Mouse (Mus musculus) G1E (cell line): ENCODE results near the gene Dcst2. TPM values are rescaled to one million over a fixed set of nuclear protein-coding genes. Genes with fewer than 3 reads are reported as not detected.
A peak's percentile ranks its signal among the peaks of the same experiment; 100 is the strongest.

ENCODE experiments used
- ATAC-seq: 2 replicates; pipeline ENCODE4 v1.8.0; 2016; ENCODE audit warnings: mild to moderate bottlenecking; ENCODE audit not compliant: insufficient number of reproducible peaks, poor library complexity, low FRiP score, severe bottlenecking; ENCODE audit errors: extremely low read depth
- DNase-seq: peaks from one replicate; pipeline ENCODE4 v3.0.0; 2012; ENCODE audit warnings: low spot score
- H3K27me3 ChIP-seq: 2 replicates; pipeline ENCODE4 v1.6.1; 2012; ENCODE audit warnings: mild to moderate bottlenecking, low read length, inconsistent platforms; ENCODE audit not compliant: insufficient read depth
- H3K36me3 ChIP-seq: replicated peaks from 2 replicates; pipeline ENCODE3; 2012; ENCODE audit warnings: mild to moderate bottlenecking, inconsistent platforms
- H3K4me1 ChIP-seq: 2 replicates; pipeline ENCODE4 v1.6.1; 2012; ENCODE audit warnings: low read depth, low read length, inconsistent platforms, mixed read lengths; ENCODE audit not compliant: insufficient read depth
- H3K4me3 ChIP-seq: 2 replicates; pipeline ENCODE4 v1.5.1; 2012; ENCODE audit warnings: low read depth, mild to moderate bottlenecking, inconsistent platforms, low read length, moderate library complexity, mixed read lengths
- H3K9me3 ChIP-seq: replicated peaks from 2 replicates; pipeline ENCODE4 v1.6.1; 2012; ENCODE audit warnings: inconsistent platforms
- CTCF ChIP-seq: IDR thresholded peaks from 2 replicates; pipeline ENCODE4 v1.5.1; 2012; ENCODE audit warnings: low read depth, low read length, inconsistent platforms, mixed read lengths
- GATA1 ChIP-seq: IDR thresholded peaks from 2 replicates; pipeline ENCODE4 v1.6.1; 2012; ENCODE audit warnings: borderline replicate concordance, low read length, inconsistent platforms, mixed read lengths
- GATA2 ChIP-seq: IDR thresholded peaks from 2 replicates; pipeline ENCODE4 v1.6.1; 2012; ENCODE audit warnings: low read depth, low read length, inconsistent platforms, borderline replicate concordance
- POLR2AphosphoS5 ChIP-seq: IDR thresholded peaks from 2 replicates; pipeline ENCODE4 v1.6.1; 2012; ENCODE audit warnings: low read depth, low read length, inconsistent platforms; ENCODE audit not compliant: insufficient replicate concordance
- TAL1 ChIP-seq: conservative IDR thresholded peaks from 2 replicates; pipeline ENCODE4 v1.6.1; 2012; ENCODE audit warnings: low read depth, low read length, inconsistent platforms, mixed read lengths
- polyA plus RNA-seq: library from polyadenylated mRNA; stranded (reverse); fragments of >175 nt; gene quantifications from 2 replicates; pipeline ENCODE4 v1.2.3, GENCODE M21; 2012
- total RNA-seq, 2 experiments: library from RNA; stranded (forward) in 1 of 2; stranded (reverse) in 1 of 2; fragments of 200-1000 nt in 1 of 2; fragments of >200 nt in 1 of 2; fragmentation: Nextera tagmentation in 1 of 2; gene quantifications; 2 replicates each; pipeline ENCODE4 v1.2.3; 2014 to 2017

The Dcst2 gene
- total and polyA plus RNA-seq, 3 experiments = not detected

DNA sequence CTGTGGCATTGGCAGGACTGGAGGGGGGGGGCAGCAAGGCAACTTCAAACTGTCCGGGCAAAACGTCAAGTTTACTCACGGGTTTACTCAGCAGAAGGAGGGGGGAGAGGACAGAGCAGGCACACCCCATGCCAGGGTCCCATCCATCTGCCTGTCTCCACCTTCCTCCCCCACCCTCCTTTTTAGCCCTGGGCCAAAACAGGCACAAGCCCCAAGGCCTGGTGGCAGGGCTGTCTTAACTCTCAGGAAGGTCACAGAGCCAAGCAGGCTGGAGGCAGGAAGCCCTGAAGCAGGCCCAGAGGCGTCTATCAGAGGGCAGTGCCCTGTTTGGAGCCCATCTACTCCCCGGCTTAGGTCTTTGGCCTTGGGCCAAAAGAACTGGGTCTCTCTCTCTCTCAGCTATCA, 28.3 kb downstream of the Dcst2 start:
- H3K9me3 ChIP-seq = no peaks in the 10 kb centered on the region
- no peak for ATAC-seq
- DNase-seq = no peak
- H3K4me3 ChIP-seq = no peak overlapping the region; the same call in 1 of the 2 replicates
- no peaks in the 10 kb centered on the region for H3K27me3 ChIP-seq
- peaks cover 60% of the 10 kb centered on the region for H3K36me3 ChIP-seq
- H3K4me1 ChIP-seq = peaks cover 90% of the 10 kb centered on the region
- TF ChIP-seq GATA2 = no peak
- no peak for TF ChIP-seq POLR2AphosphoS5
- no peak for TF ChIP-seq TAL1
- TF ChIP-seq GATA1 = no peak
- TF ChIP-seq CTCF = no peak

- ATAC-seq = no peak
- Histone ChIP-seq H3K27me3 (no peaks in the 10 kb centered on the region), H3K4me1 (peaks cover 90% of the 10 kb centered on the region), H3K4me3 (peak overlapping the region; percentile 83), H3K9me3 (no peaks in the 10 kb centered on the region), H3K36me3 (peaks cover 51% of the 10 kb centered on the region)
- DNase-seq = no peak
- TF ChIP-seq TAL1 (no peak), POLR2AphosphoS5 (no peak)
These were observed 29.2 kb downstream of the Dcst2 start for GRCm38 (mm10) chr3:89390699-89391662.

DNA sequence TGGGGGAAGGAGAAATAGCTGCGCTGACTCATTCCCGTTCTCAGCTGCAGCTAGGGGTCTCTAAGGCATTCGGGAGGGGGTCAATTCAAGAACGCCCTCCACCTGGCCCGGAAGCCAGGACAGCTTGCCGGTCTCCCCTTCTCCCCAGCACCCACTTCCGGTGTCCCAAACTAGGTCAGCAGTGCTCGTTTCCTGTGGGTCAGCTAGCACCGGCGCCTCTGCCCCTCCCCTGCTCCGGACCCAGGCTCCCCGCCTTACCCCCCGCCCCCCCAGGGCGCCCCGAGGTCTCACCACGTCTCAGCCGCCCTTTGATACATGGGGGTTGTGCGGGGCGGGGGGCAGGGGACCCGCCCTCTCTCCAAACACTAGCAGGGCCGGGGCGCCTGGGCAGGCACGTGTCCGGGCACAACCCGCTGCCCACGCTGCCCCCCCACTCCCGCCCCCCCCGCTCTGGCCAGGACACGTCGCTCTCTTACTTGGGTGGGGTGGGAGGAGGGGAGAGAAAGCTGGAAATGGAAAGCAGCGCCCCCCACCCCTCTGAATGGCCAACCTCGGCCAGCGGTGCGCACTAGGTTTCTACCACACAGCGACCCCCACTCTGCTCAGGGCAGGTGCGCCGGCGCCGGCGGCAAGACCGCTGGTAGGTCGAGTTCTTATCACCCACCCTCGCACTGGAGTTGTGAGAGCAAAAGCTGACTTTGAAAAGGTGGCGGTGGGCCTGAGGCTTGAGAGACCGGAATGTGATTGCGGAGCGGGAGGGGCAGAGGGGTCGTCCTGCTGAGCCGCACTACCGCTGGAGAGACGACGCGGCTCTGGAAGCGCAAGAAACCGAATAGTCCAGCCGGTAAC, 30.1 kb downstream of the Dcst2 start:
- Histone ChIP-seq H3K27me3 (no peaks in the 10 kb centered on the region), H3K9me3 (no peaks in the 10 kb centered on the region), H3K4me3 (peak overlapping the region; percentile 83), H3K4me1 (peaks cover 90% of the 10 kb centered on the region), H3K36me3 (peaks cover 42% of the 10 kb centered on the region)
- peak; percentile 37 for DNase-seq
- TF ChIP-seq GATA1 (no peak), TAL1 (no peak), POLR2AphosphoS5 (no peak), CTCF (no peak), GATA2 (no peak)
- ATAC-seq = no peak

GRCm38 (mm10) chr3:89392871-89393311, 31.1 kb downstream of the Dcst2 start:
- peak overlapping the region; percentile 83 for H3K4me3 ChIP-seq
- H3K36me3 ChIP-seq = peaks cover 33% of the 10 kb centered on the region
- DNase-seq (no peak), ATAC-seq (no peak)
- TF ChIP-seq GATA2 (no peak), POLR2AphosphoS5 (no peak), CTCF (no peak), GATA1 (no peak), TAL1 (no peak)
- peaks cover 82% of the 10 kb centered on the region for H3K4me1 ChIP-seq
- H3K27me3 ChIP-seq = no peaks in the 10 kb centered on the region
- no peaks in the 10 kb centered on the region for H3K9me3 ChIP-seq

GRCm38 (mm10) chr3:89393605-89394004, 31.8 kb downstream of the Dcst2 start:
- Histone ChIP-seq H3K4me1 (peaks cover 75% of the 10 kb centered on the region), H3K9me3 (no peaks in the 10 kb centered on the region), H3K27me3 (no peaks in the 10 kb centered on the region), H3K4me3 (peak overlapping the region; percentile 83), H3K36me3 (peaks cover 30% of the 10 kb centered on the region)
- peak; percentile 89 for ATAC-seq
- peak; percentile 98 for DNase-seq
- no peak for TF ChIP-seq POLR2AphosphoS5
